Mouse (Mus musculus) heart, postnatal 4 days (tissue): Measurements from ENCODE around the gene Olfr1437. TPM values are rescaled to one million over a fixed set of nuclear protein-coding genes. Genes with fewer than 3 reads are reported as not detected.
"Not testable (repeated sequence)": the region's sequence is repeated elsewhere in the genome, so short reads cannot be mapped to it uniquely, and the experiment has no call there.

Source experiments
- DNase-seq: peaks from one replicate; pipeline ENCODE4 v3.0.0; 2021
- total RNA-seq, 2 experiments: library from RNA; stranded (reverse); gene quantifications; 2 replicates each; pipeline ENCODE4 v1.2.3; 2021

The Olfr1437 gene
- total RNA-seq = not detected

GRCm38 (mm10) chr19:12325001-12325400 lies at the start of gene Olfr1437:
TSS of gene Olfr1437 (minus strand) at chr19:12325101.
- DNase-seq = no peak

DNA sequence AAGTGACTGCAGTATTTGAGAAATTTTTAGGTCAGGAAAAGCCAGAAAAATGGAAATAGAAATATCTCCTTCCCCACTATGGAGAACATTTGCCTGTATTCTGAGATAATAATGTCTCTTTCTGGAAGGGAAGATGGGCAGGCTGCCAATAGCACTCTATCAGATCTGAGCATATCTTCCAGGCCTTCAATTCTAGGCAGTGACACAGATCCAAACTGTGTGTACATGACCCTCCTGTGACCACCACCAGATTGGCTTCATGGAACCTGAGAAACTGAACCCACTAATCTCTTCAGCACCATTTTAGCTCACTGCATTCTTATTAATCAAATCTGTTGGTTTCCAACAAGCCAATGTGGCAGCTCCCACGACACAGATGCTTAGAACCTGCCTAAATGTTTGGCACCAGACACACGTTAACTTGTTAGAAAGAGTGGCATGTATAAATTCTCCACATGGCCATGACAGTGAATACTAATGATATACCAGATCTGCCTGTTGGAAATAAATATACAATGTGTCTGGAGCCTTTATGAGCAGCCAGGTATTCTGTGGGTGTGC lies 49.6 kb upstream of the Olfr1437 start:
- no peak for DNase-seq

DNA sequence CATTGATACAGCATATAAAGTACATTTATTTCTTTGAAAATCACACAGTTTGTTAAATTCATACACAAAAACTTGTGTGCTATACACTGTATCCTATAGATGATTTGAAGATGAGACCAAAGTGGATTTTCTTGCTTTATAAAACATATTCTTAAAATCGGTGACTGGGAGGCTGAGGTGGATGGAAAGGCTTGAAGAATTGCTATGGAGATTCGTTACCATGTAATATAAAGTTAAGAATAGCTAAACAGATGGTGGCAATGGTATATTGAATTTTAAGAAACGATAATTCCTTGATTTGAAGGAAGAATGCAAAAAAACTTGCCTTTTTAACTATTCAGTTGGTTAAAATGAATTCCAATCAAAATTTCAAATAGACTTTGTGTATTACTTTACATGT lies 48.1 kb upstream of the Olfr1437 start:
- DNase-seq = no peak

GRCm38 (mm10) chr19:12335810-12336209 lies 10.9 kb upstream of the Olfr1437 start, which contains the start of gene Olfr1438-ps1:
TSS of gene Olfr1438-ps1 (minus strand) at chr19:12335910.
- DNase-seq = no peak

DNA sequence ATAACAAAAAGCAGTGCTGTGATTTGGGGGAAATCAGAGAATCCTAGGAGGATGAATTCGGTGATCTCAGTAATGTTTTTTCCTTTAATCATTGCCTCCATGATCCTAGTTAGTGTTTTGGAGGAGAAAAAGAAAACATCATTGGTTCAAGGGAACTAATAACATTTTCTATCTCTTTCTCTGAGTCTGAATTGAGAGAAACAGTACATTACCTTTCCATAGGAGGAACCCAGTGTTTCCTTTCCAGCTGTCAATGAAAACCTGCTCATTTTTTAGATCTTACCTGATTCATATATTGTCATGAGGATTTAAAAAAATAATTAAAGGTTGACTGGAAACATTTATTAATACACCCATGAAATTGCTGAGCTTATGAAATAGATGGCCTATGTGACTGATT lies 25.9 kb downstream of the Olfr1437 start, which contains the start of gene Olfr1436:
Gene Olfr1436 (minus strand): TSS at position 101 of the 400 bp plus-strand sequence.
- not testable (repeated sequence) for DNase-seq

- no peak for DNase-seq
Observed at GRCm38 (mm10) chr19:12292979-12293378, 31.9 kb downstream of the Olfr1437 start.

DNA sequence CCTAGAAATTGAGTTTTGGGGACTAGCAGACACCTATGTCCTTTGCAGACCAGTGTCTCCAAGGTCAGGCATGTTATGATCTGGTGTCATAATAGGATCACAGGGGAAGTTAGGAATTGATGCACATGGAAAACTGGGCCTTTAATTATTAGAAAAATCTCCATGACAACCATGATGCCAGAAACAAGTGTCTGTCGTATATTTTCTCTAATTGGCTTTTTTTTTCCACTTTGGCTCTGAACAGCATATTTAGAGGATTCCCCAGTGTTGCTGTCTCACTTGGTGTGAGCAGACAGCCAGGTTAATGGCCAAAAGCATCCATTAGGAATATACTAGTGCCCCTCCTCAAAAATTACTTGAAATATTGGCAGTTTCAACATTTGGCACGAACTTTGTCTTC lies 45.3 kb downstream of the Olfr1437 start, which contains the start of gene Olfr1434:
Gene Olfr1434 (plus strand): TSS at position 301 of the 400 bp plus-strand sequence.
- DNase-seq = no peak

Other genes with a start within 250 kb of the Olfr1437 start
- gene Olfr1425, start 247.4 kb downstream of the Olfr1437 start, total RNA-seq = not detected
- gene Olfr1426, start 233.1 kb downstream of the Olfr1437 start, total RNA-seq = not detected
- not detected for gene Olfr1427, start 221.8 kb downstream of the Olfr1437 start, total RNA-seq
- not detected for gene Olfr1428, start 209.2 kb downstream of the Olfr1437 start, total RNA-seq
- not detected for gene Olfr76, start 201.9 kb downstream of the Olfr1437 start, total RNA-seq
- gene Olfr1555-ps1, start 155.0 kb downstream of the Olfr1437 start, total RNA-seq = not detected
- not detected for gene Olfr1431, start 124.5 kb downstream of the Olfr1437 start, total RNA-seq
- gene Olfr1432, start 92.5 kb downstream of the Olfr1437 start, total RNA-seq = not detected
- gene Olfr262, start 83.4 kb downstream of the Olfr1437 start, total RNA-seq = not detected
- gene Olfr235, start 64.1 kb downstream of the Olfr1437 start, total RNA-seq = not detected
- gene Olfr1434, start 45.2 kb downstream of the Olfr1437 start, total RNA-seq = not detected
- not detected for gene Olfr1436, start 26.0 kb downstream of the Olfr1437 start, total RNA-seq
- gene Olfr1438-ps1, start 10.8 kb upstream of the Olfr1437 start, total RNA-seq = not detected
- not detected for gene Olfr1440, start 62.2 kb upstream of the Olfr1437 start, total RNA-seq
- not detected for gene Olfr1441, start 92.3 kb upstream of the Olfr1437 start, total RNA-seq
- not detected for gene Pfpl, start 102.8 kb upstream of the Olfr1437 start, total RNA-seq
- 1 to 10 TPM; 4.5 to 5.7 TPM for gene Mpeg1, start 135.7 kb upstream of the Olfr1437 start, total RNA-seq
- 1 to 10 TPM; 7.7 to 8.9 TPM for gene Dtx4, start 176.4 kb upstream of the Olfr1437 start, total RNA-seq
- gene Fam111a, start 220.6 kb upstream of the Olfr1437 start, total RNA-seq = 10 to 100 TPM; 23.1 to 23.8 TPM